Mouse (Mus musculus) E14TG2a.4 (cell line): ENCODE results near the gene Sdk1.

ENCODE experiments used
- H3K27me3 ChIP-seq: 2 replicates; pipeline ENCODE4 v1.6.1; 2014; ENCODE audit warnings: low read length, control low read depth; ENCODE audit not compliant: insufficient read depth
- H3K36me3 ChIP-seq: 2 replicates; pipeline ENCODE4 v1.6.1; 2014; ENCODE audit warnings: low read length, control low read depth; ENCODE audit not compliant: insufficient read depth
- H3K4me1 ChIP-seq: replicated peaks from 2 replicates; pipeline ENCODE4 v1.6.1; 2014; ENCODE audit warnings: low read depth, low read length, control low read depth
- H3K4me3 ChIP-seq: replicated peaks from 2 replicates; pipeline ENCODE4 v1.5.1; 2014; ENCODE audit warnings: mild to moderate bottlenecking, low read length
- H3K9me3 ChIP-seq: 2 replicates; pipeline ENCODE4 v1.6.1; 2014; ENCODE audit warnings: low read length, control low read depth
- CTCF ChIP-seq: conservative IDR thresholded peaks from 2 replicates; pipeline ENCODE4 v1.5.1; 2014; ENCODE audit warnings: low read length
- NANOG ChIP-seq: IDR thresholded peaks from 2 replicates; pipeline ENCODE4 v1.6.1; 2014; ENCODE audit warnings: borderline replicate concordance, low read length, mixed read lengths
- POU5F1 ChIP-seq: IDR thresholded peaks from 2 replicates; pipeline ENCODE4 v1.6.1; 2014; ENCODE audit warnings: low read length, borderline replicate concordance

Sdk1 gene

GRCm38 (mm10) chr5:141304706-141305105, 63.4 kb downstream of the Sdk1 start:
- no peak overlapping the region for H3K4me3 ChIP-seq
- no peaks in the 10 kb centered on the region for H3K27me3 ChIP-seq
- H3K36me3 ChIP-seq = no peaks in the 10 kb centered on the region
- TF ChIP-seq NANOG (no peak), POU5F1 (no peak), CTCF (no peak)
- H3K9me3 ChIP-seq = no peaks in the 10 kb centered on the region
- no peaks in the 10 kb centered on the region for H3K4me1 ChIP-seq

- no peaks in the 10 kb centered on the region for H3K9me3 ChIP-seq
- no peaks in the 10 kb centered on the region for H3K27me3 ChIP-seq
- H3K4me1 ChIP-seq = no peaks in the 10 kb centered on the region
- H3K4me3 ChIP-seq = no peak overlapping the region
- no peaks in the 10 kb centered on the region for H3K36me3 ChIP-seq
- TF ChIP-seq CTCF = no peak
- no peak for TF ChIP-seq POU5F1
- TF ChIP-seq NANOG = no peak
Observed at GRCm38 (mm10) chr5:141310641-141311040, 69.4 kb downstream of the Sdk1 start.

- H3K4me1 ChIP-seq = no peaks in the 10 kb centered on the region
- no peak overlapping the region for H3K4me3 ChIP-seq
- TF ChIP-seq POU5F1 = no peak
- TF ChIP-seq CTCF = no peak
- no peak for TF ChIP-seq NANOG
- no peaks in the 10 kb centered on the region for H3K27me3 ChIP-seq
- no peaks in the 10 kb centered on the region for H3K9me3 ChIP-seq
- no peaks in the 10 kb centered on the region for H3K36me3 ChIP-seq
Observed at GRCm38 (mm10) chr5:141311801-141312200, 70.5 kb downstream of the Sdk1 start.

- Histone ChIP-seq H3K36me3 (no peaks in the 10 kb centered on the region), H3K9me3 (no peaks in the 10 kb centered on the region), H3K4me1 (no peaks in the 10 kb centered on the region), H3K27me3 (no peaks in the 10 kb centered on the region), H3K4me3 (no peak overlapping the region)
- TF ChIP-seq POU5F1 = no peak
- TF ChIP-seq CTCF = no peak
- TF ChIP-seq NANOG = no peak
Observed at GRCm38 (mm10) chr5:141312305-141312704, 71.0 kb downstream of the Sdk1 start.

GRCm38 (mm10) chr5:141317095-141317494, 75.8 kb downstream of the Sdk1 start:
- Histone ChIP-seq H3K4me1 (no peaks in the 10 kb centered on the region), H3K27me3 (no peaks in the 10 kb centered on the region), H3K36me3 (no peaks in the 10 kb centered on the region), H3K4me3 (no peak overlapping the region), H3K9me3 (no peaks in the 10 kb centered on the region)
- TF ChIP-seq POU5F1 = no peak
- no peak for TF ChIP-seq CTCF
- no peak for TF ChIP-seq NANOG

GRCm38 (mm10) chr5:141324910-141325309, 83.6 kb downstream of the Sdk1 start:
- Histone ChIP-seq H3K4me3 (no peak overlapping the region), H3K36me3 (no peaks in the 10 kb centered on the region), H3K27me3 (no peaks in the 10 kb centered on the region), H3K4me1 (no peaks in the 10 kb centered on the region), H3K9me3 (no peaks in the 10 kb centered on the region)
- TF ChIP-seq NANOG (no peak), CTCF (no peak), POU5F1 (no peak)

- Histone ChIP-seq H3K4me3 (no peak overlapping the region), H3K27me3 (no peaks in the 10 kb centered on the region), H3K36me3 (no peaks in the 10 kb centered on the region), H3K9me3 (no peaks in the 10 kb centered on the region), H3K4me1 (no peaks in the 10 kb centered on the region)
- TF ChIP-seq NANOG (no peak), POU5F1 (no peak), CTCF (no peak)
Observed at GRCm38 (mm10) chr5:141344376-141344775, 103.1 kb downstream of the Sdk1 start.

GRCm38 (mm10) chr5:141345476-141345875, 104.2 kb downstream of the Sdk1 start:
- Histone ChIP-seq H3K4me3 (no peak overlapping the region), H3K9me3 (no peaks in the 10 kb centered on the region), H3K4me1 (no peaks in the 10 kb centered on the region), H3K36me3 (no peaks in the 10 kb centered on the region), H3K27me3 (no peaks in the 10 kb centered on the region)
- no peak for TF ChIP-seq NANOG
- no peak for TF ChIP-seq POU5F1
- TF ChIP-seq CTCF = no peak

GRCm38 (mm10) chr5:141362676-141363075, 121.4 kb downstream of the Sdk1 start:
- Histone ChIP-seq H3K4me3 (no peak overlapping the region), H3K4me1 (no peaks in the 10 kb centered on the region), H3K9me3 (no peaks in the 10 kb centered on the region), H3K27me3 (no peaks in the 10 kb centered on the region), H3K36me3 (no peaks in the 10 kb centered on the region)
- TF ChIP-seq CTCF (no peak), POU5F1 (no peak), NANOG (no peak)
